Mouse (Mus musculus): ENCODE measurements around the gene 5730480H06Rik.

DNA sequence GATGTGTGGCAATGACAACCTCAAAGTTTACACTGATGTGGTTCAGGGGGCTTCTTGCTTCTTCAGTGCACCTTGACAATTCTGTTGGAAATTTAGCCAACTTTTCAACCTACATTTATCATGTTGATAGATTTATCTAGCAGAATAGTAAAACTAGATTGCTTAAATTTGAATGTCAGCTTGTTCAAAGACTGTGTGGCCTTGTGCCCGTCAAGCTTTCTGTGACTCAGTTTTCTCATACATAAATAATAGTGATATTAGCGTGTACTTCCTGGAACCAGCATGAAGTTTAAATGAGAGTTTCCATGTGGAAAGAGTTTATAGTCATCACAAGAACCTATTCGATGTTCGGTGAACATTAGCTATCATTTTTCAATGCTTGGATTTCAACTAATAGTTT is 84.5 kb downstream of the 5730480H06Rik start:
- TF ChIP-seq CTCF (IDR thresholded peaks at IDR 0.05; ENCODE audit: low read depth), result no peak
- no peak for TF ChIP-seq EP300 (IDR thresholded peaks at IDR 0.05; ENCODE audit: low read depth)

Data from liver, postnatal 0 days (tissue).